Mouse (Mus musculus): ENCODE results near the gene Abcc9. TPM values are rescaled to one million over a fixed set of nuclear protein-coding genes. Genes with fewer than 3 reads are reported as not detected.

Gene Abcc9
- polyA plus RNA-seq, 1 experiment from 2014 or later, result 1.5 TPM

- DNase-seq (ENCODE audit: low spot score) (no peak), ATAC-seq (ENCODE audit: insufficient read depth, low FRiP score, low TSS enrichment) (no peak)
- H3K4me2 ChIP-seq (ENCODE audit: low read depth), result no peak overlapping the region
- H3K4me1 ChIP-seq (ENCODE audit: control insufficient read depth, insufficient read depth, low read length), result no peaks in the 10 kb centered on the region
- no peaks in the 10 kb centered on the region for H3K36me3 ChIP-seq (ENCODE audit: control insufficient read depth, insufficient read depth, low read length)
- H3K9me3 ChIP-seq (ENCODE audit: control insufficient read depth, low read length), result no peaks in the 10 kb centered on the region
- H3K27ac ChIP-seq (ENCODE audit: low read depth, low read length), result no peak overlapping the region
- no peaks in the 10 kb centered on the region for H3K27me3 ChIP-seq (ENCODE audit: control insufficient read depth, insufficient read depth, low read length)
- no peak overlapping the region for H3K4me3 ChIP-seq (ENCODE audit: low read depth, low read length)
- WGBS, result 48% methylated on average over 3 of the region's 3 CpGs
- H3K9ac ChIP-seq (ENCODE audit: low read length), result no peak overlapping the region
Observed at GRCm38 (mm10) chr6:142616659-142617058, 85.5 kb downstream of the Abcc9 start.

GRCm38 (mm10) chr6:142614324-142614723 is 87.8 kb downstream of the Abcc9 start:
- H3K4me2 ChIP-seq (ENCODE audit: low read depth), result no peak overlapping the region
- ATAC-seq (ENCODE audit: insufficient read depth, low FRiP score, low TSS enrichment) (no peak), DNase-seq (ENCODE audit: low spot score) (no peak)
- H3K27me3 ChIP-seq (ENCODE audit: control insufficient read depth, insufficient read depth, low read length), result no peaks in the 10 kb centered on the region
- 81% methylated on average over 10 of the region's 10 CpGs for WGBS
- H3K36me3 ChIP-seq (ENCODE audit: control insufficient read depth, insufficient read depth, low read length), result no peaks in the 10 kb centered on the region
- no peaks in the 10 kb centered on the region for H3K9me3 ChIP-seq (ENCODE audit: control insufficient read depth, low read length)
- no peak overlapping the region for H3K27ac ChIP-seq (ENCODE audit: low read depth, low read length)
- no peaks in the 10 kb centered on the region for H3K4me1 ChIP-seq (ENCODE audit: control insufficient read depth, insufficient read depth, low read length)
- H3K9ac ChIP-seq (ENCODE audit: low read length), result no peak overlapping the region
- H3K4me3 ChIP-seq (ENCODE audit: low read depth, low read length), result no peak overlapping the region

- 89% methylated on average over 8 of the region's 8 CpGs for WGBS
- Histone ChIP-seq H3K9ac (ENCODE audit: low read length) (no peak overlapping the region), H3K27ac (ENCODE audit: low read depth, low read length) (no peak overlapping the region), H3K9me3 (ENCODE audit: control insufficient read depth, low read length) (no peaks in the 10 kb centered on the region), H3K27me3 (ENCODE audit: control insufficient read depth, insufficient read depth, low read length) (no peaks in the 10 kb centered on the region), H3K4me3 (ENCODE audit: low read depth, low read length) (no peak overlapping the region), H3K4me1 (ENCODE audit: control insufficient read depth, insufficient read depth, low read length) (no peaks in the 10 kb centered on the region), H3K4me2 (ENCODE audit: low read depth) (no peak overlapping the region), H3K36me3 (ENCODE audit: control insufficient read depth, insufficient read depth, low read length) (no peaks in the 10 kb centered on the region)
- ATAC-seq (ENCODE audit: insufficient read depth, low FRiP score, low TSS enrichment), result no peak
- DNase-seq (ENCODE audit: low spot score), result no peak
Observed at GRCm38 (mm10) chr6:142612366-142612765, 89.7 kb downstream of the Abcc9 start.

DNA sequence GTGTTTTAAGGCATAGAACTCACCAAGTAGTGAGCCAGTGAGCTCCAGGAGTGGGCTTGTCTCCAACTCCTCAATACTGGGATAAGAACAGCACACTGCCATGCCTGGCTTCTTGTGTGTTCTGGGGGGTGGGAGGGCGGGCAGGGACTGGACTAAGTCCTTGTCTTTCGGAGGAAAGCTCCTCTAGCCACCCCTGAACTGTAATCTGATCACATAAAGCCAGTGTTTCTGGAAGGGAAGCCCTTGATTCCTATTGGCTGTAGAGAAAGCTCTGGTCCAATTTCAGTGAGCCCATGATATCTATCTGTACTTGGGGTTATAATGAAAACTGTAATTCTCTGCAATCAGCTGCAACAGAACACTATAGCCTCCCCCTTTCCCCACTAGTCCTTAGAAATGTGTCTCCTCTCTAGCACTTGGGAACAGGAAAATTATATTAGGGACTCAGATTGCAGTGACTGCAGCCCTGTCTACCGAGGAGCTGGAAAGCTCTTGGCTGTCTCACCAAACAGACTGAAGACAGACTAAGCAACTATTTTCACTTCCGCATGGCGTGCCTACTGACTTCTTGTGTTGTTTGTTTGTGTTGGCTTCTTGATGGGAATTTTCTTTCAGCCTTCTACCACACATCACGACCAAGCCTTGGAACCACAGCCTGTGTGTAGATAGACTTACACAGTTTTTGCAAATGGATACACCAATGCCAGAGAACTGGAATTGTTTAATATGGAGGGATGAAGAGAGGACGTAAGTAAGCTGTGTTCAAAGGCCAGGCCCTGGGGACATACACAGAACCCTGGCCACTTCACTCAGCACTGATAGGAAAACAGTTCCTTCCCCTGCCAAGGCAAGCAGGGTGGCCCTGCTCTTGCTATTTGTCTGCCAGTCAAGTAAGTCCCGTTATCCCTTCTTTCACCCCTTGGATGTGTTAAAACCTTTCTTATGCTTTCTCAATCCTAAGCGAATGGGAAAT is 92.4 kb downstream of the Abcc9 start:
- DNase-seq (ENCODE audit: low spot score), result no peak
- no peaks in the 10 kb centered on the region for H3K27me3 ChIP-seq (ENCODE audit: control insufficient read depth, insufficient read depth, low read length)
- 69% methylated on average over 9 of the region's 9 CpGs for WGBS

GRCm38 (mm10) chr6:142607080-142607479 is 95.0 kb downstream of the Abcc9 start:
- Histone ChIP-seq H3K27me3 (ENCODE audit: control insufficient read depth, insufficient read depth, low read length) (no peaks in the 10 kb centered on the region), H3K36me3 (ENCODE audit: control insufficient read depth, insufficient read depth, low read length) (no peaks in the 10 kb centered on the region), H3K4me1 (ENCODE audit: control insufficient read depth, insufficient read depth, low read length) (no peaks in the 10 kb centered on the region), H3K4me3 (ENCODE audit: low read depth, low read length) (no peak overlapping the region), H3K9ac (ENCODE audit: low read length) (no peak overlapping the region), H3K27ac (ENCODE audit: low read depth, low read length) (no peak overlapping the region), H3K9me3 (ENCODE audit: control insufficient read depth, low read length) (no peaks in the 10 kb centered on the region), H3K4me2 (ENCODE audit: low read depth) (no peak overlapping the region)
- DNase-seq (ENCODE audit: low spot score) (no peak), ATAC-seq (ENCODE audit: insufficient read depth, low FRiP score, low TSS enrichment) (no peak)
- WGBS, result 61% methylated on average over 7 of the region's 7 CpGs

More for the DNA sequence above, 92.4 kb downstream of the Abcc9 start:
- H3K4me1 ChIP-seq (ENCODE audit: control insufficient read depth, insufficient read depth, low read length), result no peaks in the 10 kb centered on the region
- no peak overlapping the region for H3K27ac ChIP-seq (ENCODE audit: low read depth, low read length)
- H3K9ac ChIP-seq (ENCODE audit: low read length), result no peak overlapping the region
- H3K4me2 ChIP-seq (ENCODE audit: low read depth), result no peak overlapping the region
- no peak for ATAC-seq (ENCODE audit: insufficient read depth, low FRiP score, low TSS enrichment)
- no peaks in the 10 kb centered on the region for H3K36me3 ChIP-seq (ENCODE audit: control insufficient read depth, insufficient read depth, low read length)
- no peak overlapping the region for H3K4me3 ChIP-seq (ENCODE audit: low read depth, low read length)
- no peaks in the 10 kb centered on the region for H3K9me3 ChIP-seq (ENCODE audit: control insufficient read depth, low read length)

DNA sequence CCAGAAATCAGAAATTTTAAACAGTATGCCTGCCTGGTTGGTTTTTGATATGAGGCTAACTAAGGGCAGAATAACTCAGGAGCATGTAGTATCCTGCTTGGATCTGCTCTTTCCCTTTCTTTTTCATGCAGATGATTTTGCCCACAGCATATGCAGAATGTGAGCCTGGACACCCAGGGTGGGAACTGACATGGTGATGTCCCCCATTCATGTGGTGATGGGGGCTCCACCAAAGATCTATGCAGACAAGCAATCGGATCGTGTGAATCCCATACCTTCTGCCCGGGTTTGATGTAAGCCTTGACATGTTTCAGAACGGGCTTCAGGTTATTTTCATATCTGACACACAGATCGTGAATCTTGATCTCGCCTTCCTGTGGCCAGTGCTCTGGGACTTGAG is 99.3 kb downstream of the Abcc9 start:
- WGBS, result 61% methylated on average over 6 of the region's 6 CpGs
- Histone ChIP-seq H3K9ac (ENCODE audit: low read length) (no peak overlapping the region), H3K9me3 (ENCODE audit: control insufficient read depth, low read length) (no peaks in the 10 kb centered on the region), H3K4me1 (ENCODE audit: control insufficient read depth, insufficient read depth, low read length) (no peaks in the 10 kb centered on the region), H3K4me3 (ENCODE audit: low read depth, low read length) (no peak overlapping the region), H3K36me3 (ENCODE audit: control insufficient read depth, insufficient read depth, low read length) (no peaks in the 10 kb centered on the region), H3K4me2 (ENCODE audit: low read depth) (no peak overlapping the region), H3K27me3 (ENCODE audit: control insufficient read depth, insufficient read depth, low read length) (no peaks in the 10 kb centered on the region), H3K27ac (ENCODE audit: low read depth, low read length) (no peak overlapping the region)
- DNase-seq (ENCODE audit: low spot score) (no peak), ATAC-seq (ENCODE audit: insufficient read depth, low FRiP score, low TSS enrichment) (no peak)

DNA sequence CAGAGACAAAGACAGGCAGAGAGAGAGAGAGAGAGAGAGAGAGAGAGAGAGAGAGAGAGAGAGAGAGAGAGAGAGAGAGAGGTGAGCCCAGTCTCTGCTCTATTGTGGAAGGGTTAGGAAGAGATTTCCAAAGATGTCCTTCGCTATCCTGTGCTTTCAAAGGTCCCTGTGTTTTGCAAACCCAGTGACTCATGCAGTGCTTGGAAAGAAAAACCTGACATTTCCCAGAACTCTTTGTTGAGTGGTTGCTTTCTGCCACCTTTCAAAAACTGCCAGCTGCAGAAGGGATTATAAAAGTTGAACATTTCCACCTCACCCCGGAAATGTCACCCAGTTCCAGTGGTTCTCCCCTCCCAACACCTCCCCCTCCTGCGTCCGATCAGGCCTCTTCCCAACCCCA is 123.3 kb downstream of the Abcc9 start:
- Histone ChIP-seq H3K27ac (ENCODE audit: low read depth, low read length) (no peak overlapping the region), H3K9ac (ENCODE audit: low read length) (no peak overlapping the region), H3K4me1 (ENCODE audit: control insufficient read depth, insufficient read depth, low read length) (no peaks in the 10 kb centered on the region), H3K4me2 (ENCODE audit: low read depth) (no peak overlapping the region), H3K27me3 (ENCODE audit: control insufficient read depth, insufficient read depth, low read length) (no peaks in the 10 kb centered on the region), H3K4me3 (ENCODE audit: low read depth, low read length) (no peak overlapping the region), H3K36me3 (ENCODE audit: control insufficient read depth, insufficient read depth, low read length) (no peaks in the 10 kb centered on the region), H3K9me3 (ENCODE audit: control insufficient read depth, low read length) (no peaks in the 10 kb centered on the region)
- 71% methylated on average over 4 of the region's 4 CpGs for WGBS
- ATAC-seq (ENCODE audit: insufficient read depth, low FRiP score, low TSS enrichment) (no peak), DNase-seq (ENCODE audit: low spot score) (no peak)

DNA sequence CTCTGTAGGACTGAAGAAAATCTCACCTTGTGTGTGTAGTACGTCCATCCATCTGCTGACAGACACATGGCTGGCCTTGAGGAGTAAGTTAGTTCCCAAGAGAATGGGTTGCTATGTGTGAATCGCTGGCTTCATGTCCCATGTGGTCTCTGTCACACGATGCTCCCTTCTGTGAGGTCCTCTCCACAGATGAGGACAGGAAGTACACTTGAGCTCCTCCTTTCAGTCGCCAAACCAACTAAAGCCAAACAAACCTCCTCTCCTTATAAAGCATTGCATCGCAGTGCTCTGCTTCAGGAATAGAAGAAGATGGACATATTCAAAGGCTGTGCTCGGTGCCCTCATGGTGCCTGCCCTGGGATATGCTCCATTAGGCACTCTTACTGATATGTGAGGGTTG is 124.3 kb downstream of the Abcc9 start:
- ATAC-seq (ENCODE audit: insufficient read depth, low FRiP score, low TSS enrichment) (no peak), DNase-seq (ENCODE audit: low spot score) (no peak)
- H3K27me3 ChIP-seq (ENCODE audit: control insufficient read depth, insufficient read depth, low read length), result no peaks in the 10 kb centered on the region
- H3K4me1 ChIP-seq (ENCODE audit: control insufficient read depth, insufficient read depth, low read length), result no peaks in the 10 kb centered on the region
- 83% methylated on average over 6 of the region's 6 CpGs for WGBS
- H3K9me3 ChIP-seq (ENCODE audit: control insufficient read depth, low read length), result no peaks in the 10 kb centered on the region
- no peaks in the 10 kb centered on the region for H3K36me3 ChIP-seq (ENCODE audit: control insufficient read depth, insufficient read depth, low read length)
- H3K27ac ChIP-seq (ENCODE audit: low read depth, low read length), result no peak overlapping the region
- H3K9ac ChIP-seq (ENCODE audit: low read length), result no peak overlapping the region
- H3K4me2 ChIP-seq (ENCODE audit: low read depth), result no peak overlapping the region
- no peak overlapping the region for H3K4me3 ChIP-seq (ENCODE audit: low read depth, low read length)

DNA sequence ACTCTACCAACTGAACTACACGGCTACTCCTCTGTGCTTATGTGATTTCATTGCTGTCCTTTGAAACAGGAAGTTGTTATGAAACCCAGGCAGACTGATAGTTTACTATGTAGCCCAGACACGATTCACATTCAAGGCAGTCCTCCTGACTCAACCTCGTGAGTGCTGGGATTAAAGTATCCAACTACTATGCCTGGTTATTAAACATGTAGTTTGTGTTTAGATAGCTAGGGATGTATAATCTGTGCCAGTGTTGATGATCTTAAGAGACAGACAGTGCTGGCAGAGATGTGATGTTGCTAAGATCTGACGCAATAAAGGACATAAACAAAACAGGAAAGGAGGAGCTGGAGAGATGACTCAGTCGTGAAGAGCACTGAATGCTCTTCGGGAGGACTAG is 129.2 kb downstream of the Abcc9 start:
- WGBS, result 68% methylated on average over 6 of the region's 6 CpGs
- Histone ChIP-seq H3K4me1 (ENCODE audit: control insufficient read depth, insufficient read depth, low read length) (peaks cover 3% of the 10 kb centered on the region; the same call in 1 of the 2 replicates), H3K27me3 (ENCODE audit: control insufficient read depth, insufficient read depth, low read length) (peaks cover 31% of the 10 kb centered on the region), H3K9me3 (ENCODE audit: control insufficient read depth, low read length) (no peaks in the 10 kb centered on the region), H3K27ac (ENCODE audit: low read depth, low read length) (no peak overlapping the region), H3K9ac (ENCODE audit: low read length) (no peak overlapping the region), H3K36me3 (ENCODE audit: control insufficient read depth, insufficient read depth, low read length) (no peaks in the 10 kb centered on the region), H3K4me2 (ENCODE audit: low read depth) (no peak overlapping the region), H3K4me3 (ENCODE audit: low read depth, low read length) (no peak overlapping the region)
- no peak for ATAC-seq (ENCODE audit: insufficient read depth, low FRiP score, low TSS enrichment)
- no peak for DNase-seq (ENCODE audit: low spot score)
